Mouse (Mus musculus): ENCODE data around the gene Armc6.
A peak's percentile ranks its signal among the peaks of the same experiment; 100 is the strongest.

Armc6 gene

GRCm38 (mm10) chr8:70234080-70234780 lies at the start of gene Armc6, which contains the start of gene Sugp2:
Armc6 (minus strand) TSS chr8:70234466.
Sugp2 (plus strand) TSS chr8:70234226.
- peak; percentile 95 for DNase-seq

GRCm38 (mm10) chr8:70283136-70284077 lies 49.1 kb upstream of the Armc6 start:
- DNase-seq: peak; percentile 36

- DNase-seq: peak; percentile 90
These were observed 48.4 kb upstream of the Armc6 start, which contains the start of gene Homer3 for GRCm38 (mm10) chr8:70282603-70283135. Homer3 (plus strand) TSS chr8:70282827.

GRCm38 (mm10) chr8:70281001-70281400 lies 46.7 kb upstream of the Armc6 start:
- DNase-seq: no peak

- DNase-seq: no peak
These were observed 45.0 kb upstream of the Armc6 start for GRCm38 (mm10) chr8:70279266-70279665.

GRCm38 (mm10) chr8:70278175-70278574 lies 43.9 kb upstream of the Armc6 start:
- DNase-seq: no peak

GRCm38 (mm10) chr8:70276476-70276875 lies 42.2 kb upstream of the Armc6 start:
- DNase-seq: peak; percentile 45

GRCm38 (mm10) chr8:70274350-70274749 lies 40.1 kb upstream of the Armc6 start:
- no peak for DNase-seq

GRCm38 (mm10) chr8:70272949-70273348 lies 38.7 kb upstream of the Armc6 start:
- peak; percentile 23 for DNase-seq

- DNase-seq: no peak
These were observed 34.7 kb upstream of the Armc6 start for GRCm38 (mm10) chr8:70268799-70269565.

GRCm38 (mm10) chr8:70268311-70268710 lies 34.0 kb upstream of the Armc6 start:
- DNase-seq: no peak

- DNase-seq: no peak
These were observed 33.4 kb upstream of the Armc6 start for GRCm38 (mm10) chr8:70267674-70268073.

GRCm38 (mm10) chr8:70259043-70259442 lies 24.8 kb upstream of the Armc6 start:
- no peak for DNase-seq

GRCm38 (mm10) chr8:70258600-70258999 lies 24.3 kb upstream of the Armc6 start:
- no peak for DNase-seq

GRCm38 (mm10) chr8:70257456-70257855 lies 23.2 kb upstream of the Armc6 start:
- DNase-seq: no peak

GRCm38 (mm10) chr8:70254628-70255027 lies 20.4 kb upstream of the Armc6 start:
- DNase-seq: no peak

GRCm38 (mm10) chr8:70247841-70248240 lies 13.6 kb upstream of the Armc6 start:
- no peak for DNase-seq

- no peak for DNase-seq
These were observed 12.4 kb upstream of the Armc6 start for GRCm38 (mm10) chr8:70246622-70247021.

- DNase-seq: peak; percentile 15
These were observed 6.4 kb upstream of the Armc6 start for GRCm38 (mm10) chr8:70240642-70241041.

GRCm38 (mm10) chr8:70237842-70238241 lies 3.6 kb upstream of the Armc6 start:
- no peak for DNase-seq

- no peak for DNase-seq
These were observed 489 bp upstream of the Armc6 start for GRCm38 (mm10) chr8:70234781-70235128.

GRCm38 (mm10) chr8:70233606-70234005 lies 660 bp downstream of the Armc6 start:
- DNase-seq: peak; percentile 12

- no peak for DNase-seq
These were observed 3.4 kb downstream of the Armc6 start for GRCm38 (mm10) chr8:70230837-70231236.
